Mouse (Mus musculus) thymus, adult 2 months (tissue): ENCODE data around the gene Ift80.

ENCODE experiments used
- CTCF ChIP-seq: fragments of 200-500 bp; IDR thresholded peaks from 2 replicates; pipeline ENCODE4 v1.5.1; 2012; ENCODE audit warnings: mild to moderate bottlenecking, control low read depth, low read length, moderate library complexity, borderline replicate concordance; ENCODE audit not compliant: control insufficient read depth, poor library complexity, insufficient read depth; ENCODE audit errors: extremely low read depth
- POLR2A ChIP-seq: fragments of 200-500 bp; IDR thresholded peaks from 2 replicates; pipeline ENCODE4 v1.6.1; 2012; ENCODE audit warnings: mild to moderate bottlenecking, low read length, control low read depth, moderate library complexity; ENCODE audit not compliant: control insufficient read depth, poor library complexity, insufficient read depth; ENCODE audit errors: extremely low read depth

- TF ChIP-seq CTCF (no peak), POLR2A (no peak)
These were observed 49.9 kb downstream of the Ift80 start for GRCm38 (mm10) chr3:68954487-68954886.
